In the genomic region with DNA sequence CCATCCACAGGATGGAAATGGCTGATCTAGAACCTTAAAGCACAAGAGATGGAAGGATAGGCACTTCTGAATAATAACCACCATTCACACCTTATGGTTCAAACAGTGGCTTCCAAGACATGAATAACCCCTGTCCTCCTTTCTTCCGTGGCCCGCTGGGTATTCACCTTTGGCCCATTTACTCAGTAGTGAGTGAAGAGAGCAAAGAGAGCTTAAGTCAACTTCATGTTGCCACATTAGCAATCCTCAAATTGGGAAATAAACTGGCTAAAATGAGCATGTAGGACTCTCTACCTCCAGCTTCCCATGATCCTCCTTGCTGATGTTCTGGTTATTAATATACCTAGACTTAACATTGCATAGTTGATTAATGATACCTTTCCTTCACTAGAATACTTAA, we compare ENCODE assay signal across 25 mouse cellular contexts.
DNase-seq lines count a peak whose midpoint lies in the region; ATAC-seq and TF ChIP-seq lines count a peak whose summit lies in the region.
"Had no signal": no experiment of that assay in that cellular context is flagged by ENCODE, and none has a peak within 500 bp of the region (broad histone marks: within the 10 kb centered on the region; RNA-seq: fewer than 3 reads in every experiment).

No protein-coding gene starts in this region.

- no peaks in the 10 kb centered on the region for H3K27me3 ChIP-seq in lung, postnatal 0 days (replicated peaks; ENCODE audit: insufficient read depth, low read length)
- H3K27me3 ChIP-seq: embryonic facial prominence, embryonic 15.5 days; forebrain, embryonic 13.5 days; heart, embryonic 13.5 days; liver, embryonic 15.5 days had no signal

- H3K9ac ChIP-seq in lung, postnatal 0 days (replicated peaks; ENCODE audit: low read depth) = no peak overlapping the region
- H3K9ac ChIP-seq: embryonic facial prominence, embryonic 15.5 days; forebrain, embryonic 13.5 days; heart, embryonic 13.5 days; hindbrain, embryonic 14.5 days; liver, embryonic 15.5 days had no signal

- intact Hi-C loops in gastrocnemius, adult 2 months (cut with DNase I) = no loop called here

- H3K4me1 ChIP-seq in lung, postnatal 0 days (ENCODE audit: insufficient read depth, low read depth, low read length) = peaks cover 3% of the 10 kb centered on the region; the same call in 1 of the 2 replicates
- H3K4me1 ChIP-seq in lung, adult 2 months (ENCODE audit: control insufficient read depth, insufficient read depth, low read length) = peaks cover 26% of the 10 kb centered on the region
- H3K4me1 ChIP-seq: embryonic facial prominence, embryonic 10.5 days; embryonic facial prominence, embryonic 15.5 days; forebrain, embryonic 13.5 days; heart, embryonic 13.5 days; liver, embryonic 15.5 days had no signal

- no peak overlapping the region for H3K4me2 ChIP-seq in lung, postnatal 0 days (replicated peaks; ENCODE audit: low read depth, low read length)
- H3K4me2 ChIP-seq: embryonic facial prominence, embryonic 15.5 days; forebrain, embryonic 13.5 days; heart, embryonic 13.5 days; hindbrain, embryonic 14.5 days; liver, embryonic 15.5 days had no signal

- TF ChIP-seq POLR2A in lung, adult 2 months (IDR thresholded peaks at IDR 0.05; ENCODE audit: borderline replicate concordance, extremely low read depth, low read depth, low read length) = no peak

- no peak for DNase-seq in gastrocnemius, adult 2 months
- no peak for DNase-seq in gastrocnemius, postnatal 4 days (ENCODE audit: low spot score in 2 of 2)
- peak; percentile 87 for DNase-seq in kidney, adult 9 months
- no peak for DNase-seq in kidney, adult 18-20 months
- peak; percentile 30 for DNase-seq in lung, postnatal 0 days (ENCODE audit: low spot score)
- DNase-seq in lung, adult 2 months = no peak
- DNase-seq in kidney, postnatal 36 days = peak; percentile 76 to 80
- DNase-seq: cerebellum, adult 8-10 months; cerebellum, postnatal 25 days; gastrocnemius, postnatal 25 days; heart, adult 18-20 months; heart, postnatal 10 days; left cerebral cortex, postnatal 4 days; midbrain, embryonic 14.5 days; thymus, adult 2 months; thymus, postnatal 36 days had no signal

- 78% methylated on average over 2 of the region's 2 CpGs for WGBS in lung, postnatal 0 days
- WGBS in lung, adult 2 months = 89% methylated on average over 2 of the region's 2 CpGs

- no peaks in the 10 kb centered on the region for H3K9me3 ChIP-seq in lung, postnatal 0 days (ENCODE audit: low read length)
- H3K9me3 ChIP-seq: embryonic facial prominence, embryonic 10.5 days; embryonic facial prominence, embryonic 15.5 days; forebrain, embryonic 13.5 days; heart, embryonic 13.5 days; liver, embryonic 15.5 days had no signal

- no peak for TF ChIP-seq CTCF in gastrocnemius, adult 2 months (IDR thresholded peaks at IDR 0.05)
- no peak for TF ChIP-seq CTCF in lung, postnatal 0 days (IDR thresholded peaks at IDR 0.05)
- TF ChIP-seq CTCF in lung, adult 2 months (IDR thresholded peaks at IDR 0.05; ENCODE audit: insufficient read depth, low read length) = no peak

- H3K36me3 ChIP-seq in lung, postnatal 0 days (ENCODE audit: insufficient read depth, low read length) = no peaks in the 10 kb centered on the region
- H3K36me3 ChIP-seq: embryonic facial prominence, embryonic 10.5 days; embryonic facial prominence, embryonic 15.5 days; heart, embryonic 13.5 days; liver, embryonic 15.5 days had no signal

- H3K27ac ChIP-seq in gastrocnemius, adult 2 months = peak overlapping the region; percentile 91
- no peak overlapping the region for H3K27ac ChIP-seq in lung, postnatal 0 days (ENCODE audit: low read length)
- H3K27ac ChIP-seq: embryonic facial prominence, embryonic 10.5 days; embryonic facial prominence, embryonic 15.5 days; forebrain, embryonic 13.5 days; heart, embryonic 13.5 days; hindbrain, embryonic 14.5 days; layer of hippocampus, adult 2 months; liver, embryonic 15.5 days had no signal

- no peak for ATAC-seq in lung, postnatal 0 days
- ATAC-seq: CD4-positive, CD25-positive, alpha-beta regulatory T cell, adult 4 months; forebrain, embryonic 13.5 days; intestine, postnatal 0 days had no signal

- no peak overlapping the region for H3K4me3 ChIP-seq in gastrocnemius, adult 2 months
- no peak overlapping the region for H3K4me3 ChIP-seq in lung, postnatal 0 days (ENCODE audit: low read depth, low read length)
- H3K4me3 ChIP-seq in lung, adult 2 months (replicated peaks; ENCODE audit: extremely low read depth, low read depth, low read length) = no peak overlapping the region
- H3K4me3 ChIP-seq: embryonic facial prominence, embryonic 10.5 days; embryonic facial prominence, embryonic 15.5 days; forebrain, embryonic 13.5 days; heart, embryonic 13.5 days; layer of hippocampus, adult 2 months; liver, embryonic 15.5 days had no signal

- TF ChIP-seq EP300 in lung, postnatal 0 days (IDR thresholded peaks at IDR 0.05) = 0 out of 2 replicates have a peak, but pooled peaks have one; percentile 12

Comparison
In these comparisons a context has a peak if more than half of its experiments do, and no peak if none do; other contexts are left out.
1. DNase-seq: peak in kidney, adult 9 months (single experiment), lung, postnatal 0 days (single experiment) and kidney, postnatal 36 days (2 of 2); none in gastrocnemius, adult 2 months (single experiment), gastrocnemius, postnatal 4 days (0 of 2), kidney, adult 18-20 months (single experiment) and lung, adult 2 months (single experiment).